Mouse (Mus musculus): ENCODE results near the gene Scp2. TPM values are rescaled to one million over a fixed set of nuclear protein-coding genes. Genes with fewer than 3 reads are reported as not detected.

The Scp2 gene
- total RNA-seq, 4 experiments from 2014 or later = 114 to 126 (median 123) TPM

DNA sequence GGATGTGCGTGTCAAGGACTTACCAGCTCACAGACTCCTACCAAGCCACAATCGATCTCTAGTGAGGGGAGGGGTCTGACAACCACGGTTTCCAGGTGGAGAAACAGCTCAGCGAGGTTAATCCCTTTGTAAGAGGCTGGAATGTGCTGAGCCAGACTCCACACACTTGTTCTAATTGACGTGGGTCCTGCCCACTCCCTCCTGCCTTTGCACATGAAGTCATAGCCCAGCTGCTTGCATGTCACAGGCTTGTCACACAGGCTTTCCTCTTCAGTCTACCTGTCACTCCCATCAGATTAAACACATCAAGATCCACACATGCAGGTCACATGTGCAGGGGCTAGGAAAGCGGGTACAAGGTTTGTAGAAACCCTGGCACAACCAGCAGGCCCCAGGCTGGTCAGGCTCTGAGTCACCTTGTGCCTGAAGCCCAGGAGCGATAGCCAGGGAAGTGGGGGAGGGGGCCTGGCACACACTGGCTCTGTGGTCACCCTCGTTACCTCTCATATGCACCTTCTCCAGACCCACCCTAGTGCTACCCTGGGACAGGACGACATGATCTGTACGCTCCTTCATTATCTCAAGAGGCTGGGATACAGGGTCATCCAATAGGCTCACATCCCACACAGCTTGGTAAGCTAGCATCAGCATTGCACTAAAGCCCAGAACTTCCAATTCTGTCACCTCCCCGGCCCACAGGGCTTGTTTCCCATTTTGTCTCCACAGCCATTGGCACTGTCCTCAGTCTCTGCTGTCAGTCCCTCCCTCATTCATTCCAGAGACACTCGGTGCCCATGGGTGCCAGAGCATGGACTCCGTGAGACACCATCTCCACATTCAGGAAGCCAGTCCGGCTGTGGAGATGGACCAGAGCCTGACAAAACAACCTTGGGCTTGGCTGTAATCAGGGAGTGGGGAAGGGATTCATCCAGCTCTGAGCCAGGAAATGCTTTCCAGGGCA is 125.6 kb downstream of the Scp2 start:
- DNase-seq (ENCODE audit: low spot score in 2 of 2) = no peak

DNA sequence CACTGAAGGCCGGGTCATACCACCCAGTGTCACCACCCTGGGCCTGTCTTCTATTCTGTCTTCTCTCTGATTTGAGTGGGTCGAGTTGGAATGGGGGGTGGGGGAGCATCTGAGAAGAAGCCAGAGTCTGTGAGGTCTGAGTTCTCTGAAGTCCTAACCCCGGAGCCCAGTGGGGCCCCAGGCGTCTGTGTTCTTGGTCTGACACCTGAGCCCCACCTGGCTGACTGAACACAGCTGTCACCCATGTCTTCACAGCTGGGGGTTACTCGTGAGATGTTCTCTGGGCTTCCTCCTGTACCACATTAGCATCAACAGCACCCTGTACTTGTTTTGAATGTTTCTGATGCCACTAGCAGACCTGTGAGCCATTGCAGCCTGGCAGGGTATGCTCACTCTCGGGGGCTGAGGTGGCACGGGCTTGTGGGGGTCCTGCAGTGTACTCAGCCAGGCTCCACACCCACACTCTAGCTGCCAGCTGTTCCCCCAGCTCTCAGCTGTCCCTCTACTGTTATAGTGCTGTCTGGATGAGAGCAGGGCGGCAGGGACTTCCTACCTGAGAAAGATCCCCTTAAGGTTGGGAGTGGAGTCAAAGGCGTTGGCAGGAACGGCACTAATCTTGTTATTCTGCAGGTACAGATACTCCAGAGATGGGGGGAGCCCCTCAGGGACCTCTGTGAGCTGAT is 126.4 kb downstream of the Scp2 start:
- DNase-seq (ENCODE audit: low spot score in 2 of 2) = no peak

DNA sequence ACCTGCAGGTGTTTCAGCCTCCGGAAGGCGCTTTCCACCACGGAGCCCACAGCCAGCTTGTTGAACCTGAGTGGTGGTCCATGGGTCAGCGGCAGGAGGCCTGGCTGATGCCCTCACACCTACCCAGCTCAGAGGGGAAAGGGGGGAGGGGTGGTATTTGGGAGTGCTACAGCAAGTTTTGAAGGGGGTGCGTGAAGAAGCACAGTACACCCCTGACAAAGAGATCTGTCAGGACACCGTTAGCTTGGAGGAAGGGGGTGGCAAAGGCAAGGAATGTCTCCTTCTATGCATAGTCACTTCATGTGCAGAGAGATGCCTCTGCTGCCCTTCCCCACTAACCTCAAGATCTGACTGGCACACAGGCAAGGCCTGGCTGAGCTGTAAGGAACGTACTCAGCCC is 127.0 kb downstream of the Scp2 start:
- no peak for DNase-seq (ENCODE audit: low spot score in 2 of 2)

DNA sequence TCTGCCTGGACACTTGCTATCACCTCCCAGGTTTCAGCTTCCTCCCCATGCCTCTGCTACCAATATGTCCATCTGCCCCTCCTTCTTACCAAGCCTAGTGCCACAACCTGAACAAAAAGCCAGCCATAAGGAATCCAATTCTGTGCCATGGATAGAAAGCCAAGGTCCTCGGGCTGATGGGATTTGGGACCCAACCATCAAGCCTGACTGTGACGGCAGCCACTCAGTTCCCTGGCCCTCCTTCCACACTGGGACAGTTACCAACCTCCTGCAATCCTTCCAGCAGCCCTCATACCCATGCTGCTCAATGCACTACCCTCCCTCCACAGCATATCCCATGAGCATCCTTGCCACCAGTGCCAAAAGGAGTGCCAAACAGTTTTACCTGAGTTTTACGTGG is 128.5 kb downstream of the Scp2 start:
- no peak for DNase-seq (ENCODE audit: low spot score in 2 of 2)

DNA sequence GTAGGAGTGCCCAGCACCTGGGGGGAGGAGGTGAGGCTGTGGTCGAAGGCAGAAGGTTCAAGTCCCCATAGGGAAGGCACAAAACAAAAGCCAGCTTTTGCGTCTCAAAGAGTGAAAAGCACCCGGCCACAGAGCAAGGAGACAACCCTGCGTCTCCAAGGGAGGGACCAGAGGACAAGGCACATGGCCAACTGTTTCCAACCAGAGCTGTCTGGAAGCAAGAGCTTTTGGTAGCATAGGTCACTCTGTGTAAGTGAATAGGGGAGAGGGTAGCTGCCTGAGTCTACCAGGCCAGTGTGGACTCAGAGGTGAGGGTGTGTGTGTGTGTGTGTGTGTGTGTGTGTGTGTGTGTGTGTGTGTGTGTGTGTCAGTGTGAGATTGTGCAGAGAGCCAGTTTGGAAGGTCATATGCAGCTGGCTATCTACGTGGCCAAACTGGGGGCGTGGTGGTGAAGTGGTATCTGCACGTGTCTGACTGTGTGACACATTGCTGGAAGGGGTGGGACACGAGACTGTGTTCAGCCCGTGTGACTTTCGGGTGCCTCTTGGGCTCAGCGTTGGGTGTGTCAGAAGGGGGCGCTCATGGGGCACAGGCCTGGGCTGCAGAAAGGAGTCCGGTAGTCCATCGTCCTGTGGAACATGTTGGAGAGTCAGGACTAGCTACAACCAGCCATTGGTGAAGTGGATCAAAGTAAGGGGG is 129.6 kb downstream of the Scp2 start:
- DNase-seq (ENCODE audit: low spot score in 2 of 2) = no peak

DNA sequence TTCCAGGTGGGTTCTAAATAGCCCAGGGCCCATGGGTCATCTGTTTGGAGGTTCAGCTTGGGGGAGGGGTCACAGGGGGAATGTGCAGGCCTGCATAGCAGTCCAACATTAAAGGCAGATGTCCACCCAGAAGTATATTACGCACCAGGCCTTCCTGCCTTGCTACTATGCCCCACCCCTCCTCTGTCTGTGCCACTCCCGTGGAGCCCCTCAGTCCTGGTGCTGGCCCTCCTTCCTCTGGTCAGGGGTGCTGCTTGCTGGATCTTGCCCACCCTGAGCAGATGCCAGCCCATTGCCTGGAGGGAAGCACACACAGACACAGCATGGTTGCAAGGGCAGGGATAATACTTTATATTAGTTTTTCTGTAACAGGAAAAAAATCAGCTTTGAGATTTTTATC is 130.3 kb downstream of the Scp2 start:
- DNase-seq (ENCODE audit: low spot score in 2 of 2) = no peak

DNA sequence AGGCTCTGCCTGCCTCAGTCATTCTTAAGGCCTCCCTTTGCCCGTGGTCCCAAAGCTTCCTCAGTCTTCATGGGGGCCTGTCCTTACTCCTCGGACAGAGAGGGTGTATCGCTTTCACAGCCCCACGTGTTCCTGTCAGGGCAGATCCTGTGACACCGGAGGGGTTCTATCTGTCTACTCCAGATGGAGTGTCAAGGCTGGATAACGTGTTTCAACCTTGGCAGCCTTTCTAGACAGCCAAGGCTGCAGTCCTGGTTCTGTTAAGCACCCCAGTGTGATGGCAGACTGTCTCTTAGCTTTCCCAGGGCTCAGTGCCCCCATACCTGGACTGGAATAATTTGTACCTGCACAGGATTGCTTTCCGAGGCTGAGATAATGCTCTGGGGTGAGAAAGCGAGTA is 136.3 kb downstream of the Scp2 start:
- no peak for DNase-seq (ENCODE audit: low spot score in 2 of 2)

DNA sequence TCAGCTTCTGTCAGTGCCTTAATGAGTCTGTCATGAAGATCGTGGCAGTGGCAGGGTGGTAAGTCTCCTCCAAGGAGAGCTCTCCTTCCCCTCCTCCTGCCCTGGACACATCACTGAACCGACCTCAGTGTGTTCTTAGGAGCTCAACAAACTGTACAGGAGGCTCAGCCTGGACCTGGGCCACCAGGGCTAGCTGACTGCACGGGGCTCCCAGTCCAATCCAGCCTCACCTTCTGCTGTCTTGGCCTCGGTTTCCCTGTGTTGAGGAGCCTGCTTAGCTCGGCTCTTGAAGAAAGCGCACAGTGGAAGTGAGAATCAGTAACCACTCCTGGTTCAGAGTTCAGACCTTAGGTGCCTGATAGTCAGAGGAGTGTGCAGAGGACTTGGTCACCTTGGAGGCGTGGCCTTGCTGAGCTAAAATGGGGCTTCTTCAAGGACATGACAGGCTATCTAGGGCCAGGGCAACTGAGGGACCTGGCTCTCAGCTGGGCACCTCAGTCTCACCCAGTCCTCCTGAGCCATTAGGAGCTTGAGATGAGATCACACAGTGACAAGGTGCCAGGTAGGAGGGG is 137.2 kb downstream of the Scp2 start:
- DNase-seq (ENCODE audit: low spot score in 2 of 2) = no peak

DNA sequence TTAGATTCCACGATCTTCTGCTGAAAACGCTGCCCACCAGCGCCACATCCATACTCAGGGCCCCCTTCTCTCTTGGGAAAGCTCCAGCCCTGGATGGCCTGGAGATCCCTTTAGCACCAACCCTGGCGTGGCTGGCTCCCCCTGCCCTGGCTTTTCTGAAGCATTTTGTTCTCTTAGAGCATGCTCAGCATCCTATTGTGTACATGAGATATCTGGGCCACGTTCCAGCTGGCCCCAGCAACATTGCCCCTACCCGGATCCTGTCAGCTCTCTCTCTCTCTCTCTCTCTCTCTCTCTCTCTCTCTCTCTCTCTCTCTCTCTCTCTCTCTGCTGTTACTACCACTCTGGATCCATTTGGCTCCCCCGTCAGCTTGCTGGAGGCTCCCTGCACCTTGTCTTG is 139.5 kb downstream of the Scp2 start:
- DNase-seq (ENCODE audit: low spot score in 2 of 2) = no peak

DNA sequence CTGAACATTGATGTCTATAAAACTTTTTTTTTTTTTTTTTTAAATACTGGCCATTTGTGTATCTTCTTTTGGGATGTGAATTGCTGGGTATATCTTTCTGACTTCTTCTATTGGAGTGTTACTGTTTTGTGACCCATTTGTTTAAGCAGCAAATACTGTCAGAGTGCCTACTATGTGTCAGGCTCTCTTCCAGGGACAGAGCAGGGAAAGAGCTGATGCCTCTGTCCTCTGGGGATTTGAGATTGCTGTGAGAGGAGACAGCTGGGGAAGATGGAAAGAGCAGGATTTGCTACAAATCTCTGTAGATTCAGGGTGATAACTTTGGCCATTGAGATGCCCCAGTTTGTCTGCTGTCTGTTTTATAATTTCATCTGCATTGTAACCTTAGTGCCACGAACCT is 145.4 kb downstream of the Scp2 start:
- no peak for DNase-seq (ENCODE audit: low spot score in 2 of 2)

DNA sequence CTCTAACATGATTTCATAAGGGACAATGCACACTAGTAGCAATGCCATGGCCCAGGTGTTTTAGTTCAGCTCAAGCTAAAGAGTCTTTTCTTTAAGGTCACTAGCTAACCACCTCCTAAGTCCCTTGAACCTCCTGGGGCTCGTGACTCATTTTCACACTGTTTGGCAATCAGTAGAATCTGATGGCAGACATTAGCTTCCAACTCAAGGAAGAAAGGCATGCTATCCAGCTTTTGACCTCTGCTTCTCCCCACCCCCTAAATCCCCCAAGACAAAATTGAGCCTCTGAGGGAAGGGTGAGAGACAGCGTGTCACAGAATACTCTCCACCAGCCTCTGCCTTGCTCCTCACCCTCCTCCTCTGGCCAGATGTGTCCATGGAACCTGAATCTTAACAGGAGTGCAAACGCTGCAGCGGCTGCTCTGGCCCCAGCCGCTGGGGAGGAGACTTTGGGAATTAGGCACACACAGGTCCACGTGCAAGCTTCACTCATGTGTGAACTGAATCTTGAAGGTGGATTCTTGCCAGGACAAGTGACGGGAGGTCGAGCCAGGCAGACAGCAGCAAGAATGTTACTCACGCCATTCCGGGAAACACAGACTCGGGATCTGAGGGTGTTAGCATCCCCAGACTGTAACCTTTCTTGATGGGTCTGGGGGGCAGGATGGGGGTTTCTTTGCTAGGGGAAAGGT is 146.0 kb downstream of the Scp2 start:
- DNase-seq (ENCODE audit: low spot score in 2 of 2) = no peak

DNA sequence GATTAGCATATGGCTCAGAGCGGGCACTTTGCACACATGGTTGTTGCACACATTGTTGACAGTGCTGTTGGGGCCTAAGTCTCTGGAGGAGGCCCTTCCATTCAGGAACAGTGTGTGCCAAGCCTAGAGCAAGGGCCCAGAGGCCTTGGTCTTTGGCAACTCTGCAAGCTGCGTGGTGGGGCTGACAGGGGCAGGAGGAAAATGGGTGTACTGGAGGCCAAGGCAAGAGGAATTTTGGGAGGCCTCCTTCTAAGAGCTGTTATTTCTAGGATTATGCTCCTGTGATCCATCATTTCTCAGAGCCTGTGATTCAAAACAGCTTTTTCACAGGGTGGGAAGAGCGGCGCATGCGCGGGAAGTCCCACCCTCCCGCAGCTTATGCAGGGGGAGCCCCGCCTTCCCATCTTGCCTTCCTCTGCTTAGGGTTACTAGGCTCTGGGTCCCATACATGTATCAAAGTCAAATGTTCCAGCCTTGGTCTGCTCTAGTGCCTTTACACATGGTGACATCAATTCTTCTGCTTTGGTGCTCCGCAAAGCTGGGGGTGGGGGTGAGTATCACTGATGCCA is 148.3 kb downstream of the Scp2 start:
- no peak for DNase-seq (ENCODE audit: low spot score in 2 of 2)

DNA sequence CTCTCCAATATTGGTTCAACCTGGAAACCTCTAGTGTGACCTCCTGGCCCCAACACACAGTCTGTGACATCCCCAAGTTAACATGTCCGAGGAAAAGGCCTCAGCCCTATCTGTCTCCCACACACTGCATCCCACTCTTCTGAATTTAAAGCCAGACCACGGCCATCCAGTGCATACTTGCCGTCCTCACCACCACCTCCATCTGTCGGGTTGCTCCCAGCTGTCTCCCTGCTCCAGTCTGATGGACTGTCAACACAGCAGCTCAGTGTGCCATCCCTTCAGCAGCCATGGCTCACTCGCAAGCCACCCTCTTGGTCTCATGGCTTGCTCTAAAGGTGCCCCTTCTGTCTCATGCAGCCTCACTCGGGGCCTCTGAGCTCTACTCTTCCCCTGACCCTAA is 149.1 kb downstream of the Scp2 start:
- no peak for DNase-seq (ENCODE audit: low spot score in 2 of 2)

DNA sequence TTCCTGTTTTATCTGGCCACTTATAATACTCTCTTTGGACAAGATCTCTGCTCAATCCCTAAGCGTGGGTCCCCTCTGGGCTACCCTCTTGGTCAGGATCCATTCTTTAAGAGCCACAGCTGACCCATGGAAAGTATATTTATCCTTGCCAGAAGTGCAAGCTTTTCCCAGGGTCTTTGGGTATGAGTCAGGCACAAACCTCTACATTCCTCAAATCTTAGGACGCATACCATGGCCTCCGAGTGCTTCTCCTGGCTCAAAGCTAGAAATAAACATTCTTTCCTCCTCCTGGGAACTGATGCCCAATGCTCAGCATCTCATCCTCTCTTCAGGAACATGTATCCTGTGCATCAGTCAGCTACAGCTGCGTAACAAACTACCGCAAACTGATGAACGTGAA is 149.8 kb downstream of the Scp2 start:
- DNase-seq (ENCODE audit: low spot score in 2 of 2) = no peak

Small RNA genes lying within 50 kb of the gene (microRNA-seq; reads per million reads assigned to microRNA genes)
- 0 reads per million in 2 experiments for gene Mir6397

Other genes with a start within 250 kb of the Scp2 start
- gene Cpt2, start 221.4 kb downstream of the Scp2 start, total RNA-seq (2022) = 10 to 100 TPM in 1 of 4 experiments, 1 to 10 TPM in 3; 5.8 to 11.3 (median 8.4) TPM
- under 1 TPM in 3 of 4 experiments, not detected in 1; 0.24 to 0.42 (median 0.27) TPM for gene Slc1a7, start 176.7 kb downstream of the Scp2 start, total RNA-seq (2022)
- gene Podn, start 48.6 kb downstream of the Scp2 start, total RNA-seq (2022) = 1 to 10 TPM; 6.8 to 8.9 (median 7.4) TPM
- 10 to 100 TPM in 2 of 4 experiments, 1 to 10 TPM in 2; 8.6 to 14.8 (median 10.7) TPM for gene Echdc2, start 20.4 kb upstream of the Scp2 start, total RNA-seq (2022)
- gene Zyg11a, start 73.0 kb upstream of the Scp2 start, total RNA-seq (2022) = not detected
- 100 to 1,000 TPM in 2 of 4 experiments, 10 to 100 TPM in 2; 84.5 to 105 (median 95.2) TPM for gene Zyg11b, start 156.1 kb upstream of the Scp2 start, total RNA-seq (2022)
- 10 to 100 TPM; 25.7 to 32.0 (median 29.2) TPM for gene Coa7, start 183.1 kb upstream of the Scp2 start, total RNA-seq (2022)
- gene Shisal2a, start 238.4 kb upstream of the Scp2 start, total RNA-seq (2022) = not detected

Data from left cerebral cortex, adult 8-10 months (tissue).